Mouse (Mus musculus) neural tube, embryonic 13.5 days (tissue): ENCODE results near the gene Slc22a23. TPM values are rescaled to one million over a fixed set of nuclear protein-coding genes. Genes with fewer than 3 reads are reported as not detected.
A peak's percentile ranks its signal among the peaks of the same experiment; 100 is the strongest.

Source experiments
- ATAC-seq: fragments of 200-750 bp; cut with Nextera tagmentation; 2 replicates; pipeline ENCODE4 v1.8.0; 2017; ENCODE audit warnings: low read depth, mild to moderate bottlenecking, moderate TSS enrichment, moderate library complexity
- H3K27ac ChIP-seq: fragments of 300-500 bp; sonication (generic); replicated peaks from 2 replicates; pipeline ENCODE4 v1.5.1; 2015; ENCODE audit warnings: moderate library complexity, mild to moderate bottlenecking, inconsistent platforms
- H3K27me3 ChIP-seq: fragments of 300-500 bp; sonication (generic); 2 replicates; pipeline ENCODE4 v1.6.1; 2015; ENCODE audit warnings: mild to moderate bottlenecking, inconsistent platforms
- H3K36me3 ChIP-seq: fragments of 300-500 bp; sonication (generic); 2 replicates; pipeline ENCODE4 v1.6.1; 2015; ENCODE audit warnings: mild to moderate bottlenecking, inconsistent platforms
- H3K4me1 ChIP-seq: fragments of 300-500 bp; sonication (generic); replicated peaks from 2 replicates; pipeline ENCODE4 v1.6.1; 2015; ENCODE audit warnings: inconsistent platforms
- H3K4me2 ChIP-seq: fragments of 300-500 bp; sonication (generic); 2 replicates; pipeline ENCODE4 v1.6.1; 2015; ENCODE audit warnings: inconsistent platforms, mild to moderate bottlenecking, moderate library complexity
- H3K4me3 ChIP-seq: fragments of 300-500 bp; sonication (generic); 2 replicates; pipeline ENCODE4 v1.5.1; 2015; ENCODE audit warnings: mild to moderate bottlenecking, inconsistent platforms
- H3K9ac ChIP-seq: fragments of 300-500 bp; sonication (generic); 2 replicates; pipeline ENCODE4 v1.6.1; 2015; ENCODE audit warnings: moderate library complexity, mild to moderate bottlenecking, inconsistent platforms
- H3K9me3 ChIP-seq: fragments of 300-500 bp; sonication (generic); 2 replicates; pipeline ENCODE4 v1.6.1; 2016; ENCODE audit warnings: inconsistent platforms
- WGBS: fragments of 180-500 bp; shearing (Covaris S2); methylation state at CpG from one replicate; pipeline ENCODE4 v1.1.7; 2015; 5-methylcytosine and 5-hydroxymethylcytosine counted together
- polyA plus RNA-seq: library from polyadenylated mRNA; unstranded; fragments of >200 nt; fragmentation: Nextera tagmentation; extraction: Ambion mirVana; gene quantifications from 2 replicates; pipeline ENCODE4 v1.2.1, GENCODE M21; 2015

The Slc22a23 gene
- polyA plus RNA-seq, 1 experiment from 2014 or later = 13.4 TPM

DNA sequence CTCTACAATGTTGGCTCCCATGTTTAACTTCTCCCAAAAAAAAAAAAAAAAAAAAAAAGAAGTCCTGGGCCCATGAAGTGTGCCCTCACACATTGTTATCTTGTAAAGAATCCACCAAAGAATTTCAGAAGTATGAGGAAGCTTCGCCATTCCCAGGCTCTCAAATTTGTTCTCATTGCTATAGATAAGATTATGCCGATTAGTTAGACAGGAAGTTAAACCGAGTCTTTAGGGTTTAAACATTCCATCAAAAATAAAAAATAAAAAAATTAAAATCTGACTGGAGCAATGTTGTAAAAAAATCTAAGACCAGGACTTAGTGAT, 36.4 kb downstream of the Slc22a23 start:
- Histone ChIP-seq H3K27me3 (no peaks in the 10 kb centered on the region), H3K9ac (no peak overlapping the region), H3K4me3 (no peak overlapping the region), H3K36me3 (no peaks in the 10 kb centered on the region), H3K4me1 (peaks cover 16% of the 10 kb centered on the region; the same call in 1 of the 2 replicates), H3K27ac (no peak overlapping the region), H3K9me3 (no peaks in the 10 kb centered on the region), H3K4me2 (no peak overlapping the region)
- ATAC-seq = no peak
- 93% methylated on average over 3 of the region's 3 CpGs for WGBS

DNA sequence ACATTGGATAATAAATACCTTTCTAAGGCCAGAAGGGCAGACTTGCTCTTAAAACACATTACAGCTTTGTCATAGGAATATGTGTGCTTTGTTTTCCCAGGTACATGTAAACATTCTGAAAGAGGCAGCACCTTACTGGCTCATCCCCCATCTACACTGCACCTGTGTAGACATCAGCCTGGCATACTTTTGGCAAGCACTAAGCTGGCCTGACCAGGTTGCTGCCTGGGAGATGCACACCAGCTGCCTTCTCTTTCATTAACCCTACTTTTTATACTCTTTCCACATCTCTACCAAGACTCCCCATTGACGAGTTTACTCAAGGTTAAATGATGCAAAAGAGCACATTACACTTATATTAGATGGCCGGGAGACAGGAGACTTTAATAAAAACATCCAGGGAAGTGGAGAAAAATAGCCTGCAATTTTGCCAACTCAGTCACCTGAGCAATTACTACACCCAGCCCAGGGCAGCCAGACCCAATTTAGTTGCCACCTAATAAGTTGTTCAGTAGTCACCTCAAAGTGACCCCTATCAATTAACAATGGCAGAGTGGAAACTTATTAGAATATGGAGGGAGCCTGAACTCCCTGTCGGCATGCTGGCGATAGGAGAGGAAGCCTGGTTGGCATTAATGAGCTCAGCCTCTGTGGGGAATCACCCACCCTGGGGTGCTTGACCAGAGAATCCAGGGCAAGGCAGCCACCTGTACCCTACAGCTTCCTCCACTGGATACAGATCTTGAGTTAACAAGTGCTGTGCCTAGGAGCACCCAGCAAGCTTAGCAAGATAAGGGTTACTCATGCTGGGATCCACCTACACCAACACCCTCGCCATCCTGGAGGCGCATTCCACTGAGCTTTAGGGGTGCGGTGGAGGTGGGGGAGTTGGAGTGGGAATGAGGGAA, 37.0 kb downstream of the Slc22a23 start:
- 58% methylated on average over 7 of the region's 7 CpGs for WGBS
- H3K9ac ChIP-seq = no peak overlapping the region
- peaks cover 16% of the 10 kb centered on the region; the same call in 1 of the 2 replicates for H3K4me1 ChIP-seq
- H3K9me3 ChIP-seq = no peaks in the 10 kb centered on the region
- H3K4me3 ChIP-seq = no peak overlapping the region
- H3K27ac ChIP-seq = no peak overlapping the region
- no peak for ATAC-seq
- H3K36me3 ChIP-seq = no peaks in the 10 kb centered on the region
- no peak overlapping the region for H3K4me2 ChIP-seq
- no peaks in the 10 kb centered on the region for H3K27me3 ChIP-seq

- Histone ChIP-seq H3K9ac (no peak overlapping the region), H3K27ac (no peak overlapping the region), H3K36me3 (no peaks in the 10 kb centered on the region), H3K27me3 (no peaks in the 10 kb centered on the region), H3K4me3 (no peak overlapping the region), H3K4me2 (no peak overlapping the region), H3K4me1 (peaks cover 21% of the 10 kb centered on the region), H3K9me3 (no peaks in the 10 kb centered on the region)
- no peak for ATAC-seq
- 91% methylated on average over 2 of the region's 2 CpGs for WGBS
Observed at GRCm38 (mm10) chr13:34305964-34306671, 38.9 kb downstream of the Slc22a23 start.

- no peak for ATAC-seq
Observed at GRCm38 (mm10) chr13:34304896-34305295, 40.1 kb downstream of the Slc22a23 start.

GRCm38 (mm10) chr13:34303386-34304016, 41.5 kb downstream of the Slc22a23 start:
- Histone ChIP-seq H3K4me2 (no peak overlapping the region), H3K27ac (no peak overlapping the region), H3K36me3 (peaks cover 5% of the 10 kb centered on the region), H3K4me1 (peaks cover 21% of the 10 kb centered on the region), H3K9ac (no peak overlapping the region), H3K4me3 (no peak overlapping the region), H3K27me3 (no peaks in the 10 kb centered on the region), H3K9me3 (no peaks in the 10 kb centered on the region)
- no peak for ATAC-seq
- WGBS = 68% methylated on average over 6 of the region's 6 CpGs

More at GRCm38 (mm10) chr13:34304896-34305295, 40.1 kb downstream of the Slc22a23 start:
- H3K4me2 ChIP-seq = no peak overlapping the region
- no peak overlapping the region for H3K9ac ChIP-seq
- WGBS = 94% methylated on average over 3 of the region's 3 CpGs
- no peak overlapping the region for H3K27ac ChIP-seq
- peaks cover 21% of the 10 kb centered on the region for H3K4me1 ChIP-seq
- no peak overlapping the region for H3K4me3 ChIP-seq
- no peaks in the 10 kb centered on the region for H3K9me3 ChIP-seq
- no peaks in the 10 kb centered on the region for H3K27me3 ChIP-seq
- no peaks in the 10 kb centered on the region for H3K36me3 ChIP-seq

- WGBS = 33% methylated on average over 3 of the region's 3 CpGs
- H3K9ac ChIP-seq = no peak overlapping the region
- peaks cover 6% of the 10 kb centered on the region; the same call in 1 of the 2 replicates for H3K4me1 ChIP-seq
- no peaks in the 10 kb centered on the region for H3K27me3 ChIP-seq
- peaks cover 22% of the 10 kb centered on the region for H3K36me3 ChIP-seq
- no peak for ATAC-seq
- no peak overlapping the region for H3K27ac ChIP-seq
- H3K4me3 ChIP-seq = no peak overlapping the region
- no peak overlapping the region for H3K4me2 ChIP-seq
- no peaks in the 10 kb centered on the region for H3K9me3 ChIP-seq
Observed at GRCm38 (mm10) chr13:34301585-34301984, 43.4 kb downstream of the Slc22a23 start.

DNA sequence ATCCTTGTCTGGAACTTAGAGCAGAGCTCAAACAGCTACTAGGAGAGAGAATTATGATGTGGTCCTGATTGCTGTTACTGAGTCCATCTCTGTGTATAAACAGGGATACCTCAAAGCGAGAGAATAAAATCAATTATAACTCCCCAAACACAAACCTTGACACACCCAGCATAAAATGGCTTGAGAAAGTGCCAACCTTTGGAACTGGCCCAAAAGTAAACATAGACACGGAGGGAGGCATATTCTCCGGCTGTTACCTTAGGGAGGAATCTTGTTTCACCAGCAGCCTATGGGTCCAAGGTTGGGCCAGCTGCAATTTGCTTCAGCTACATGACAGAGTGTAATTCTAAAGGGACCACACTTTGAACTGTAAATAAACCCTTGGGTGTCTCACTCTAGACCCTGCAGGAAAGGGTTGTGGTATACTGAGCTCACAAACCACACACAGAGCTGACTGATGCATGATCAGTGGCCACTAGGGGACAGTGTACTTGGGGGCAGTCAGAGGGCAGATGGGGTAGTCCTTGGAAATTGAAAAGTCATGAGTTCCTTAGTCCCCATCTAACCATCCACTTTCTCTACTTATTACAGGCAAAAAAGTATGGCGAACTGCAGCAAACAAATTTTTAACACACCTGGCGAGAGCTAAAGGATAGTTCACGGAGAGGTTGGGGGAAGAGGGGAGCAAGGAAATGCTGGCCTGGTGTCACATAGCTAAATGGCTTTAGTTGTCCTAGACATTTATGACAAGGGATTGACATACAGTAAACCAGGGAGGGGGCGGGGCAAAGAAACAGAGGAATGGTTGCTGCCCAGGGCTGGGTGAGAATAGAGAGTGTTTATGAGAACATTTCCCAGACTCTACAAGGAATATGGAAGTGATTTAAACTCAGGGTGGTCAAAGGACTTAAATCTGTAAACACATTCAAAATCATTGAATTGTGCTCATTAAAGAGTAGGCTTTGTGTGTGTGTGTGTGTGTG, 45.3 kb downstream of the Slc22a23 start:
- Histone ChIP-seq H3K4me2 (no peak overlapping the region), H3K27ac (no peak overlapping the region), H3K4me3 (no peak overlapping the region), H3K9ac (no peak overlapping the region), H3K4me1 (peaks cover 5% of the 10 kb centered on the region; the same call in 1 of the 2 replicates), H3K9me3 (no peaks in the 10 kb centered on the region), H3K27me3 (no peaks in the 10 kb centered on the region), H3K36me3 (peaks cover 32% of the 10 kb centered on the region)
- WGBS = 80% methylated on average over 7 of the region's 7 CpGs
- peak; percentile 50; the same call in 1 of the 2 replicates for ATAC-seq

DNA sequence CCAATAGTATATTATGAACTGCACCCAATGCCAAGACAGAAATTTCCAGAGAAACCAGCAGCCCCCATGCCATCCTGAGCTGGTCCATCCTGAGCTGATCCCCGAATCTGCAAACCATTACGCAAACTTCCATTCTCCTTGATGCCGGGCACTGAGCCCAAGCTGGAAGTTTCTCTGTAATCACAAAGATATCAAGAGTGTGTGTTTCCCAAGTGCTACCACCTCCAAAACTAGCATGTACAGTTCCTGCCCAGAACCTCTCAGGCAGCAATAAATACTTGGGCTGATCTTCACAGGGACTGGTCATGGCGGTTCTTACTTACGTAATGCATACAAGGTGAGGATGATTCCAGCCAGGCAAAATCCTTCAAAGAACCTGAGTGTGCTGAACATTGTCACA, 46.3 kb downstream of the Slc22a23 start:
- Histone ChIP-seq H3K4me3 (no peak overlapping the region), H3K9me3 (no peaks in the 10 kb centered on the region), H3K4me1 (peaks cover 5% of the 10 kb centered on the region; the same call in 1 of the 2 replicates), H3K9ac (no peak overlapping the region), H3K4me2 (no peak overlapping the region), H3K36me3 (peaks cover 32% of the 10 kb centered on the region), H3K27ac (no peak overlapping the region), H3K27me3 (no peaks in the 10 kb centered on the region)
- no peak for ATAC-seq
- 98% methylated on average over 5 of the region's 5 CpGs for WGBS

DNA sequence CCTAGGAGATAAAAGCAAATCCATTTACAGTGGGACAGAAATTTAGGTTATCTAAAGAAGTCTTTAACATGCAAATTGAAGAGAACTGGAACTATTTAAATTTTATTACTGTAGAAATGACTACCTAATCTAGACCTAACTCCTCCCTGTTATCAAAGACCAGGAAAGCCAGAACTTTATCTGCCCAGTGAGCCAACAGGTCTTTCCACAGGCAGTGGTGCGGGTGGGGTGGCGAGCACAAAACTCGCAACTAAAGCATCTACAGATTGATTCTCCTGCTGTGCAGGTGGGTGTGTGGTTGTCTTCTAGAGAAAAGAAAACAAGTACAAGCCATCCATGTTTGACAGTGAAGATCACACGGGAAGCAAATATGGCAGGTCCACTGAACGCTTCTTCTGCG, 46.9 kb downstream of the Slc22a23 start:
- Histone ChIP-seq H3K4me3 (no peak overlapping the region), H3K27ac (no peak overlapping the region), H3K4me1 (peaks cover 5% of the 10 kb centered on the region; the same call in 1 of the 2 replicates), H3K9ac (no peak overlapping the region), H3K4me2 (no peak overlapping the region), H3K27me3 (no peaks in the 10 kb centered on the region), H3K9me3 (no peaks in the 10 kb centered on the region), H3K36me3 (peaks cover 32% of the 10 kb centered on the region)
- 95% methylated on average over 6 of the region's 6 CpGs for WGBS
- no peak for ATAC-seq

GRCm38 (mm10) chr13:34295787-34296435, 49.1 kb downstream of the Slc22a23 start:
- H3K9me3 ChIP-seq = no peaks in the 10 kb centered on the region
- H3K4me3 ChIP-seq = no peak overlapping the region
- no peak overlapping the region for H3K27ac ChIP-seq
- H3K27me3 ChIP-seq = no peaks in the 10 kb centered on the region
- no peak overlapping the region for H3K9ac ChIP-seq
- peaks cover 32% of the 10 kb centered on the region for H3K36me3 ChIP-seq
- no peak for ATAC-seq
- H3K4me2 ChIP-seq = no peak overlapping the region
- no peaks in the 10 kb centered on the region for H3K4me1 ChIP-seq
- 94% methylated on average over 12 of the region's 12 CpGs for WGBS

DNA sequence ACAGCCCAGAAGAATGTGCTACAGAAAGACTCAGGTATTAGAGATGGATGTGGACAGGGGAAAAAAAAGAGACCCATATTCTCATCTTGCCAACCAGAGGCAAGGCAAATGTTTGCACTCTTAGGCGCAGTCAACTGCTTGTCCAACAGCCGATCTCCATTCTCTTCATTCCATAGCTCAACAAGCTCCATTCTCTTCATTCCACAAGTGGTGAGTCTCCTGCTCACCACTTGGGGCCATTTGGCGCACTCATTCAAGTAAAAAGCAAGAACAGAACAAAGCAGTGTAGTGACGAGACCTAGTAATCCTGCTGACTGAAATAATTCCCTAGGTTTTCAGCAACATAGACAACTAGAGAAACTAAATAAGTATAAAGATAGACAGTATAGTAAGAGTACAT, 50.8 kb downstream of the Slc22a23 start:
- Histone ChIP-seq H3K27ac (no peak overlapping the region), H3K36me3 (peaks cover 32% of the 10 kb centered on the region), H3K9me3 (no peaks in the 10 kb centered on the region), H3K27me3 (no peaks in the 10 kb centered on the region), H3K9ac (no peak overlapping the region), H3K4me1 (no peaks in the 10 kb centered on the region), H3K4me3 (no peak overlapping the region), H3K4me2 (no peak overlapping the region)
- no peak for ATAC-seq
- WGBS = 78% methylated on average over 4 of the region's 4 CpGs
